Mouse (Mus musculus) bone marrow, adult 2 months (tissue): ENCODE measurements at regions not wholly inside any gene's neighbourhood (a gene's known extent, or its start where the extent isn't known, plus 50 kb on each side); places are given as distances from the start of the nearest gene placed in this dataset.

ENCODE experiments used
- CTCF ChIP-seq: fragments of 200-500 bp; IDR thresholded peaks from 2 replicates; pipeline ENCODE4 v1.5.1; 2011; ENCODE audit warnings: low read length, control low read depth; ENCODE audit not compliant: control insufficient read depth, insufficient read depth
- POLR2A ChIP-seq: fragments of 200-500 bp; IDR thresholded peaks from 2 replicates; pipeline ENCODE4 v1.6.1; 2011; ENCODE audit warnings: low read depth, mild to moderate bottlenecking, control low read depth, low read length, borderline replicate concordance; ENCODE audit not compliant: control insufficient read depth

GRCm38 (mm10) chr15:62524628-62525027 lies 1320.3 kb downstream of the Gsdmc2 start:
- TF ChIP-seq POLR2A (no peak), CTCF (no peak)
